Mouse (Mus musculus): Measurements from ENCODE around the gene Lrrc40.
"Not testable (repeated sequence)": the region's sequence is repeated elsewhere in the genome, so short reads cannot be mapped to it uniquely, and the experiment has no call there.

Gene Lrrc40

GRCm38 (mm10) chr3:158077828-158078227 lies 41.4 kb downstream of the Lrrc40 start:
- no peak for DNase-seq (ENCODE audit: low spot score in 2 of 2)

GRCm38 (mm10) chr3:158091601-158092000 lies 55.1 kb downstream of the Lrrc40 start:
- no peak for DNase-seq (ENCODE audit: low spot score in 2 of 2)

GRCm38 (mm10) chr3:158093919-158094318 lies 57.5 kb downstream of the Lrrc40 start:
- no peak for DNase-seq (ENCODE audit: low spot score in 2 of 2)

- DNase-seq (ENCODE audit: low spot score in 2 of 2) = not testable (repeated sequence)
These were observed 65.6 kb downstream of the Lrrc40 start for GRCm38 (mm10) chr3:158102043-158102442.

GRCm38 (mm10) chr3:158102530-158102929 lies 66.1 kb downstream of the Lrrc40 start:
- not testable (repeated sequence) for DNase-seq (ENCODE audit: low spot score in 2 of 2)

GRCm38 (mm10) chr3:158103467-158103866 lies 67.0 kb downstream of the Lrrc40 start:
- no peak for DNase-seq (ENCODE audit: low spot score in 2 of 2)

GRCm38 (mm10) chr3:158105260-158105659 lies 68.8 kb downstream of the Lrrc40 start:
- no peak for DNase-seq (ENCODE audit: low spot score in 2 of 2)

Data from natural killer cell, adult 2 months (primary cell).